Mouse (Mus musculus): ENCODE measurements around the gene Tmem106a. TPM values are rescaled to one million over a fixed set of nuclear protein-coding genes. Genes with fewer than 3 reads are reported as not detected.
"Not testable (repeated sequence)": the region's sequence is repeated elsewhere in the genome, so short reads cannot be mapped to it uniquely, and the experiment has no call there.

Tmem106a gene
- polyA plus RNA-seq, 1 experiment from 2014 or later = 3.4 TPM

GRCm38 (mm10) chr11:101640857-101641709, 59.0 kb downstream of the Tmem106a start:
- not testable (repeated sequence) for H3K27me3 ChIP-seq (ENCODE audit: control insufficient read depth, insufficient read depth, low read length); H3K36me3 ChIP-seq (ENCODE audit: control insufficient read depth, insufficient read depth, low read length); H3K9me3 ChIP-seq (ENCODE audit: control insufficient read depth, low read length); H3K4me1 ChIP-seq (replicated peaks; ENCODE audit: control insufficient read depth, insufficient read depth, low read length)
- Histone ChIP-seq H3K9ac (ENCODE audit: low read depth, low read length) (peak overlapping the region; percentile 35; the same call in 1 of the 2 replicates), H3K4me3 (ENCODE audit: low read depth, low read length) (peak overlapping the region; percentile 14), H3K4me2 (replicated peaks; ENCODE audit: low read depth, low read length) (peak overlapping the region; percentile 25), H3K27ac (ENCODE audit: low read depth, low read length) (peak overlapping the region; percentile 70)
- WGBS = 7% methylated on average over 41 of the region's 53 CpGs
- peak; percentile 77 for DNase-seq (ENCODE audit: low spot score)
- peak; percentile 73 for ATAC-seq (ENCODE audit: low FRiP score)

Other genes with a start within 250 kb of the Tmem106a start
- not detected in 2 replicates for gene G6pc, start 214.7 kb upstream of the Tmem106a start, polyA plus RNA-seq (2014; fragmentation: Nextera tagmentation; extraction: Ambion mirVana)
- gene Aarsd1, start 164.6 kb upstream of the Tmem106a start, polyA plus RNA-seq (2014; fragmentation: Nextera tagmentation; extraction: Ambion mirVana) = 90.9 and 97.5 TPM in 2 replicates
- 9.3 and 10.3 TPM in 2 replicates for gene Gm27029, start 157.4 kb upstream of the Tmem106a start, polyA plus RNA-seq (2014; fragmentation: Nextera tagmentation; extraction: Ambion mirVana)
- 14.2 and 16.9 TPM in 2 replicates for gene Rundc1, start 157.2 kb upstream of the Tmem106a start, polyA plus RNA-seq (2014; fragmentation: Nextera tagmentation; extraction: Ambion mirVana)
- 3.1 and 3.5 TPM in 2 replicates for gene Ptges3l, start 156.9 kb upstream of the Tmem106a start, polyA plus RNA-seq (2014; fragmentation: Nextera tagmentation; extraction: Ambion mirVana)
- gene Rpl27, start 139.9 kb upstream of the Tmem106a start, polyA plus RNA-seq (2014; fragmentation: Nextera tagmentation; extraction: Ambion mirVana) = 387 and 395 TPM in 2 replicates
- gene Ifi35, start 133.8 kb upstream of the Tmem106a start, polyA plus RNA-seq (2014; fragmentation: Nextera tagmentation; extraction: Ambion mirVana) = 4.5 and 5.0 TPM in 2 replicates
- 88.0 and 127 TPM in 2 replicates for gene Rnd2, start 117.2 kb upstream of the Tmem106a start, polyA plus RNA-seq (2014; fragmentation: Nextera tagmentation; extraction: Ambion mirVana)
- gene Vat1, start 116.0 kb upstream of the Tmem106a start, polyA plus RNA-seq (2014; fragmentation: Nextera tagmentation; extraction: Ambion mirVana) = 74.5 and 89.4 TPM in 2 replicates
- gene Brca1, start 30.3 kb upstream of the Tmem106a start, polyA plus RNA-seq (2014; fragmentation: Nextera tagmentation; extraction: Ambion mirVana) = 19.7 and 20.2 TPM in 2 replicates
- gene Nbr1, start 30.1 kb upstream of the Tmem106a start, polyA plus RNA-seq (2014; fragmentation: Nextera tagmentation; extraction: Ambion mirVana) = 83.0 and 93.1 TPM in 2 replicates
- not detected in 2 replicates for gene Gm11634, start 17.0 kb downstream of the Tmem106a start, polyA plus RNA-seq (2014; fragmentation: Nextera tagmentation; extraction: Ambion mirVana)
- gene Rdm1, start 45.0 kb downstream of the Tmem106a start, polyA plus RNA-seq (2014; fragmentation: Nextera tagmentation; extraction: Ambion mirVana) = 34.5 and 35.5 TPM in 2 replicates
- gene Arl4d, start 83.3 kb downstream of the Tmem106a start, polyA plus RNA-seq (2014; fragmentation: Nextera tagmentation; extraction: Ambion mirVana) = 14.1 and 14.2 TPM in 2 replicates
- 37.0 and 39.9 TPM in 2 replicates for gene Dhx8, start 150.7 kb downstream of the Tmem106a start, polyA plus RNA-seq (2014; fragmentation: Nextera tagmentation; extraction: Ambion mirVana)
- gene Etv4, start 203.1 kb downstream of the Tmem106a start, polyA plus RNA-seq (2014; fragmentation: Nextera tagmentation; extraction: Ambion mirVana) = 4.6 and 5.7 TPM in 2 replicates